Mouse (Mus musculus) MEL-GATA-1-ER (cell line): ENCODE results near the gene Edaradd.
"Not testable (repeated sequence)": the region's sequence is repeated elsewhere in the genome, so short reads cannot be mapped to it uniquely, and the experiment has no call there.

Experiments
- DNase-seq: peaks from one replicate; pipeline ENCODE4 v3.0.0-alpha.2; 2012; ENCODE audit warnings: low read depth; ENCODE audit errors: extremely low read depth

Gene Edaradd

DNA sequence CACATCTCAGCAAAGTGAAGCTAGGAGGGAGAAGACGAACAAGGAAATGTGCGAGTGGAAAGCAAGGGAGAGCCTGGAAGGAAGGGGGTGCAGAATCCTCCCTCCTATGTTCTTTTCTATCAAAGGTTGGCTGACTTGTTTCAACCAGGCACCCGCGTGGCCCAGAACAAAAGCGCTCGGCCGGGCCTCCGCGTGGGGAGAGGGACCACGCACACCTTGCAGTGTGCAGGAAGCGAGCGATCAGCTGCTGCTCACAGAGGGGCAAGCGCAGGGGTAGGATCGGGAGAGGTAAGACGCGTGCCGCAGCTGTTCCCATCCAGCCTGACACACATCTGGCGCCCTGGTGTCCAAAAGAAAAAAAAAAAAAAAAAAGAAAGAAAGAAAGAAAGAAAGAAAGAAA is 867 bp downstream of the Edaradd start:
- no peak for DNase-seq

DNA sequence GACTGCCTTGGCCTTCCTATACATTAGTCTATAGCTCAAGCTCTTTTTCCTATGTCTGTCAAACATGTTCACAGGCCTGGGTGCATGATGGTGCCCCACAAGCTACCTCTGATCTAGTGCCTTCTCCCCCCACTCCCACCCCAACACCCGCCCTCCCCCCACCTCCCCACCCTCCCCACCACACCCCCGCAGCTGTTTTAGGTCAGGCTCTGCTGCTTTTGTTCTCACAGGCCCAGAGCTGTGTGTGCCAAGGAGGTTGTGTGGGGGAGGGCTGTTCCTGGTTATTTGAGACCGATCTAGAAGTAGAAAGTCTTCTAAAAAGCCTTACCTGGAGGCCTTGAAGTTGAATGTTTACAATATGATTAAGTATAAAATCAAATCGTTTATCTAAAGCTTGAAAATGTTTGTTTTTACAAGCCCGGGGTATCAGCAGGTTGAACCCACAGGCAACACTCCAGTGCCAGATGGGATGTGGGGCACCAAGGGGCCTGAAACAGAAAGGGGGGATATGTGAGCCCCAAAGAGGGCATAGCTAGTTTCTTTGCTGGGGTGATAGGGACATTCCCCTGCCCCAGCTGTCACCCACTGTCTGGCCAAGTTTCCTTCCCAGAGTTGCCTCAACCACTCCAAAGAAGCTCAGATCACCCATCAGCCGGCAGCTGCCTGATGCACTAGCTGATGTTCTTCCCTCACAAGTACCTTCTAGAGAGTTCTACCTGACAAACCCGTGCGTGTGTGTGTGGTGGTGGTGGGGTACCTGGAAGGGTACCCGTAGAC is 8.9 kb downstream of the Edaradd start:
- no peak for DNase-seq

DNA sequence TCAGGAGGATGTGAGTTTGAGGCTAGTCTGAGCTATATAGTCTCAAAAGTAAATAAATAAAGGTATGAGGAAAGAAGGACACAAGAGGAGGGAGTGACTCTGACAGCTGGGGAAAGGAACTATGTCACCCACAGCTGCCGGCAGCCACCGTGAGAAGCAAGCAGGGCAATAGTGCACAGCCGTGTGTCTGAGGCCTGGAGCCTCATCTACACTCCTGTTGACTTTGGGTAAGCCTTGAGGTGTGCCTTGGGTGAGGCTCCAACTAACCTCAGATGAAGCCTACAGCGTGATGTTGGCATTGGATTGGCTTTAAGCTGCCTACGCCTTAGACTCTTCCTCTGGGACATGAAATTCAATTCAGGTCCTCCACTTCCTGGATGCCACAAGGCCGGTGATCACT is 10.2 kb downstream of the Edaradd start:
- no peak for DNase-seq

DNA sequence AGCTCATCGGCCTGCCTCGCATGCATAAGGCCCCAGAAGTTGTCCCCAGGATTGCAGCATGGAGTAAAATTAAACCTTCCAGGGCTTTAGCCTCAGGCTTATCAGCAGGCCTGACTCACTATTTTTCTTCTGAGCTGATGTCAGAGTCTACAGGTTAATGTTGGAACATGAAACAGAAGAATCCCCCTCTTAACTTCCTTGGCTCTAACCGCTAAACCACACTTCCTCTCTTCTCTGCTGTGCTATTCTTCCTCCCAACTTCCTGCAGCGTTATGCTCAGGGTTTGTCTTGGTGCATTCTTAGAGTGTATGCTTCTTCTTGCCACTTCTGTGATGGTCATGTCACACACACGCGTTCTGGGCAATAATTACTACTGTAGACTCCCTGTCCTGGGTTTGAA is 12.8 kb downstream of the Edaradd start:
- no peak for DNase-seq

DNA sequence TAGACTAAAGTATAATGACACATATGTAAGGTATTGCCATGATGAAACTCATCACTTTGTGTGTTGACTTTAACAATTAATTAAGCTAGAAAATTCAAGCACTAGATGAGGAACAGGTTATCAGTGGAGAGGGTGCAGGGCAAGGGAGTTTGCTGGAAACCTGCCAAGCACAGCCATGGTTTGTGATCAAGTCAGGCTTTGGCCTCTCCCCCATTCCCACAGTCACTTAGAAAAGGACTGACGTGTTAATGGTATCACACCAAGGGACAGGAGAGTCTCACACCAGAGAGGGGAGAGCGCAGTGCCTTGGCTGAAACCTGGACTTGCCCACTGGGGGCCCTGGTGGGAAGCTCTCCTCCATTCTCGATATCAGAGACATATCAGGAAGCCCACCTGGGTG is 14.9 kb downstream of the Edaradd start:
- DNase-seq: peak; percentile 23

DNA sequence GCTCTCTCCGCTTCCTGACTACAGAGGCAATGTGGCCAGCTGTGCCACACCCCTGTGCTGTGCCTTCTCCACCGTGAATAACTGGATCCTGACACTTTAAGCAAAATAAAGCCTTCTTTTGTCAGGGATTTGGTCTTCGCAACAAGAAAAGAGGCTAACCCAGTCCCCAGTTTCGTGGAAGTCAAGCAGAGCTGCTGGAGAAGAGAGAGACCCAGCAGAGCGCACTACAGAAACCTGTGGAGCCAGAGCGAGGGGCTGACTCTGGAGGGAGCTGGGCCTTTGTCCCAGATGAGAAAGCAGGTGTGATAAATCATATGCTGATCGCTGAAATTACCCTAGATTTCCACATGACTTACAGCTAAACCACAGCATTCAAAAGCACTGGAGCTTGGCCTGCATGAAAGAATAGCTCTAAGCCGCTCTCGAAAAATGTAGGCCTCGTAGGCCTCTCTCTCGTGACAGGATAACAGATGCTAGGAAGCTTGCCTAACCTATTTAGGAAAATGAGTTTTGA is 16.9 kb downstream of the Edaradd start:
- DNase-seq: no peak

DNA sequence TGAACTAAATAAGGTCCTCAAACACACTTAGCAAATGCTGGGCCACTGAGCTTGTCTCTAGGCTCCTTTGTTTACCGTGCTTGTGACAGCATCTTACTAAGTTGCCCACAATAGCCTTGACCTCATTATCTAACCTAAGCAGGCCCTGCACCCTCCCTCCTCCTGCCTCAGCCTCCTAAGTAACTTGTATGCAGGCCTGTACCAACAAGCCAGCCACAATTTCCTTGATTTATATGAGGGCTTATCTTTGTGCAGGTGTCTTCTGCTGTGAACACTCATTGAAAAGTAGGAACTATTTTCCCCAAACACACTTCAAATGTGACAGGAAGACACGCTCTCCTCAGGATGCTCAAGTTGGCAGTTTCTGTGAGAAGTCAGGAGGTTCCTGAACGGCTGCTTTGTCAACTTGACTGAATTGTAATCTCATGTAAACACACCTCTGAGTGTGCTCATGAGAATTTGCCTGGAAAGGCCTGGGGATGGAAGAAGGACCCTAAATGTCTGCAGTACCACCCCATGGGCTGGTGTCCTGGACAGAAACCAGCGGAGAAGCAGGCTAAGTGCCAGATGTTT is 17.5 kb downstream of the Edaradd start:
- peak; percentile 76 for DNase-seq

DNA sequence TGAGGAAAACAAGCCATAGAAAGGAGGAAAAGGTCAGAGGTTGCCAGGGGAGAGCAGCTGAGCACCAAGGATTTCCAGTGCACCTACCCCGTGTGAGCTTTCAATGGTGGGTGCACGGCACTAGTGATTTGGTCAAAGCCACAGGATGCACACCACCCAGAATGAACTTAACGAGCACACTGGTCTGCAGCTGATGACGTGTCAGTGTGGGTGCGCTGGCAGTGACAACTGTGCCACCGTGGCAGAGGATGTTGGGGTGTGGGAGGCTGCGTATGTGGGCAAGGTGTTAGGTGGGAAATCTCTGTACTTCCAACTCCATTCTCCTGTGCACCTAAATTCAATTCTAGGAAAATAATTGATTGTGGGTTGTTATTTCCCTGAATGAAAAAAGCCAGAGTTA is 21.1 kb downstream of the Edaradd start:
- no peak for DNase-seq

DNA sequence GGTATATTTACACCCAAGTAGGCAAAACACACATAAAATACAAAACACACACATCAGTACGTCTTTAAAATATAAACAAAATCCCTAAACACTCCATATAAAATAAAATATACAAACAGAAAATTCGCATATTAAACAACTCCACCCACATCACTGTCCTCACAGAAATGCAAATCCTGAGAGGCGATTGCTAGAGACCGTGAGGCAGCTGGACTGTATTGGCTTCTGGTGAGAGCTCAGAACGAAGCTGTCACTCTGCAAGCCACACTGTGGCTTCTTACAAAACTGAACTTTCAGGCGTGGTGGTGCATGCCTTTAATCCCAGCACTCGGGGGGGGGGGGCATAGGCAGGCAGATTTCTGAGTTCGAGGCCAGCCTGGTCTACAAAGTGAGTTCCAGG is 22.4 kb downstream of the Edaradd start:
- DNase-seq: no peak

DNA sequence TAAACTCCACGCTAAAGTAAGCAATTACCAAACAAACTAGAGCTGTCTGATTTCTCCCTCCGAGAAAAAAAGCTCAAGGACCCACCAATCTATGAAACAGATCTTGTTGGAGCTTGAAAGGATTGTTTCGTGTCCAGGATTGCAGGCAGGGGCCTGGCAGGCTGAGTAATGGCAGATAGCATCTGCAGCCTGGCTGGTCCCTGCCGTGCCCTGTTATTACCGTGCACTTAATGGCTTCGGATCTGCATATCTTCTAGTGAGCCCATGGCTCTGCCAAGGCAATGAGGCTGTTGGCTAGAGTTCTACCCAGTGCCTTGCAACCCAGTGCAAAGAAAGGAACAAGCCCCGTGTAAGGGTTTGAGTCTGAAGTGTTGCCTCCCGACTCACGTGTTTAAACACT is 25.5 kb downstream of the Edaradd start:
- no peak for DNase-seq

DNA sequence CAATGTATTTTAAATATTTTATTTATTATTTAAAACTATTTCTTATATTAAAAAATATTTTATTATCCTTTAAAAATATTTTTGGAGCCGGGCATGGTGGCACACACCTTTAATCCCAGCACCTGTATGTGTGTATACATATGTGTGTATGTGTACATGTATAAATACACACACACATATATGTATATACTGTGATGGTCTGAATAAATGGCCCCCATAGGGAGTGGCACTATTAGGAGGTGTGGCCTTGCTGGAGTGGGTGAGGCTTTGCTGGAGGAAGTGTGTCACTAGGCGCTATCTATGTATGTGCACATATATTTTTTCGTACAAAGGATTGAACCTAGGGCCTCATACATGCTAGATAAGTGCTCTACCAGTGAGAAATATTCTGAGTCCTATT is 27.7 kb downstream of the Edaradd start:
- DNase-seq: no peak

DNA sequence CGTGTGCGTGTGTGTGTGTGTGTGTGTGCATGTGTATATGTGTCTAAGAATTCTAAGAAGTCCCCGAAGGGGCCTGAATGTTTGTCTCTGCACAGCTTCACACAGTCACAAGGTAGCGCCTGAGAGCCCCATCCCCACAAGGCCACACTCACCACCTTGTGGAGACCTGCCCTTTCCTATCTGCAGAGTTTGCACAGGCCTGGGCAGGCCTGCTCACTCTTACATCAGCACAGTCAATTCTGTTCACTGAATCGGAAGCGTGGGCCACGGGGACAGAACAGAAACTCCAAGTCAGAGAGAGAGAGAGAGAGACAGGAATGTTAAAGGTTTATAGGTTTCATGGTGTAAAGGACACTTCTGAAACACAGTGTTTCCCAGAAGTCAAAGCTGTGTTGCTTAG is 34.6 kb downstream of the Edaradd start:
- DNase-seq: no peak

DNA sequence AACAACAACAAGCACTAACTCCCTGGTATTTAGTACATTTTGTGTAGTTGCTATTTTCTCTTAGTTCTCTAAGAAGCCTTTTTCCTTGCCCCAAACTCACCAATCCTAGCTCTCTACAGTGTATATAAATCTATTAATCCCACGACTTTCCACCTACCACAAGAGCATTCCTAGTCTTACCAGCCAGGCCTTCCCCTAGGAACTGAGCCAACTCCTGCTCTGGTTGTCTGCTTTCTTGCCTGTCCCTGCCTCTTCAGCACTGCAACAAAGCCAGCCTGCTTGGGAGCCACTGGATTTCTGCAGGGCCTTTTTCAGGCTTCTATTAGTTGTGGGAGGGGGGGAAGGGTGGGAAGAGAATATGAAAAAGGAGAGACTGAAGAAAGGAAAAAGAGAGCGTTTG is 35.0 kb downstream of the Edaradd start:
- no peak for DNase-seq

DNA sequence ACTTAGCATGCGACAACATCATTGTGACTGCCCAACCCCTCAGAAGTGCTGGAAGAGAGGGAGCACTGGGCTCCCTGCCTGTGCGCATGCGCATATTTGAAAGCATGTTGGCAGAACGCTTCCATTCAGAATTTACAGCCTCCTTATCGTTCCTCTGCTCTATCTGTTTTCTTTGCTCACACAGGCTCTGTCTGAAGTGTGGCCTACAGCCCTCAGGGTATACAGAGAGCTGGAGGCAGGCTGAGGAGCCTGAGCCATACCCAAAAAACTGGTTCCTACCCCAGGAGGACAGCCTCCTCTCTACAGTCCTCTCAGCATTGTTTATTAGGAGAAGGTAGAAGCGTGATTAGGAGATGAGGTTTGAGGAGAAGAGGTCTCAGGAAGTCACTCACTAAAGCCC is 40.4 kb downstream of the Edaradd start:
- no peak for DNase-seq

DNA sequence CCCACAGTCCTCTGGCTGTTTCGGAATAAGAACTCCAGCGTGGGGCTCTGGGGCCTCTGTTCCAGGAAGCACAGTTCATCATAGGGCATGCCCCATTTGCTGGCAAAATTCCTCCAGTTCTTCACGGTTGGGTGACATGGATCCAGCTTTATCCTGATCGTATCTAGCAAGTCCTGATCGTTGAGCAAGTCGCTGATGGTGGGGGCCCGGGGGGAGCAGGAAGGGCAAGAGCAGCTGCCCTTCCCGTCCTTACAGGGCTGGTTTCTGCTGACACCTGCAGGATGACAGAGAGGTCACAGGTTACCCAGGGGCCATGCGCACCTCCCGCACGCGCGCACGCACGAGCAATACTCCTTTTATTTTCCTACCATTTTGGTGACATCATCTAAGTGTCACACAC is 41.9 kb downstream of the Edaradd start:
- DNase-seq: no peak

DNA sequence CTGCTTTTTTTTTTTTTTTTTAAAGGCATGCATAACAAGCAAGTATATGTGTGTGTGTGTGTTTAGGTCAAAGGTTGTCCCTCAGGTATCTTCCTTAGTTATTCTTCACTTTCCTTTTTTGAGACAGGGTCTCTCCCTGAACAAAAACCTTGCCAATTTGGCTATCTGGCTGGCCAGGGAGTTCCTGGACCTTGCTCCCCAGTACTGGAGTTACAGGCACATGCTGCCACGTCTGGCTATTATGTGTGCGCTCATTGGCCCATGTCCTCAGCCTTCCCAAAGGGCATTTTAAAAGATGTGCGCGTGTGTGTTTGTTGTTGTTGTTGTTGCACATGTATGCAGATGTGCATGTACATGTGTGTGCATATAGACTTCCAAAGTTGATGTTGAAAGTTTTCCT is 43.4 kb downstream of the Edaradd start:
- DNase-seq: no peak

DNA sequence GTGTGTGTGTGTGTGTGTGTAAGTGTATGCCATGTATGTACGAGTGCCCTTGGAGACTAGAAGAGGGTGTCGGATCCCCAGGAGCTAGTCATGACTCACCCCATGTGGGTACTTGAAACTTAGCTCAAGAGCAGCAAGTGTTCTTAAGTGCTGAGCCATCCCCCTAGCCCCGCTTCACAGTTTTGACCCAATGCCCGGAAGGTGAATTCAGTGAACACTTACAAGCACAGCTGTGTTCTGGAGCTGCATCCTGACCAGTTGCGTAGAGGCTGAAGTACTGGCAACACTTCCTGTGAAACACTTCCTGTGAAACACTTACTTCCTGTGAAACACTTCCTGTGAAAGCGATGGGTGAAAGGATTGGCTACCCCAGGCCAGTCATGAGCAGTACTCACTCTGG is 45.0 kb downstream of the Edaradd start:
- no peak for DNase-seq

DNA sequence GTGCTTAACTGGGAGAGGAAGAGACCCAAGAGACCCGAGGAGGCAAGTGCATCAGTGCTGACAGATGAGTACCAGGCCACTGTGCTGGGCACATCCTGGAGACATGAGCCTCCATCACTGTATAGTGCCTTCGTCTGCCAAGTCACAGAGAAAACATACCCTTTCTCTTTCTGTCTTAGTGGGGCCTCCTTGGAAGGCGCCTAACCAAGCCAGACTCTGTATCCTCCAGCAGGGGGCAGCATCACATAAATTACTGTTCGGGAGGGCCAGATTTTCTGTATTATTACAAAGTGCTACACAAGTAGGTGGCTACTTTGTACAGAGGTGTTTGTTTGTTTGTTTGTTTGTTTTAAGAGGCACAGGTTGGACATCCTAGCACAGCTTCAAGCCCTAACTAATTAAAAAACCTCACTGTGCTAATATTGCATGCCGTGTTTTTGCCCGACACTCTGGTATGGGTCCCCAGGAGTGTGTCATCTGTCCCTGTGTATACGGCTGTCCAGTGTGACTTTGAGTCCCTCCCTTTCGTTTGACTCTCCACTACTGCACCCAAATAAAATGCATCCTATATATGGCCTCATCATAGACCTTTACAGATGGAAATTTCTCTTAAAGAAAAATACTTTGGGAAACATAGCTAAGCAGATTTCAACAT is 46.4 kb downstream of the Edaradd start:
- DNase-seq: no peak

DNA sequence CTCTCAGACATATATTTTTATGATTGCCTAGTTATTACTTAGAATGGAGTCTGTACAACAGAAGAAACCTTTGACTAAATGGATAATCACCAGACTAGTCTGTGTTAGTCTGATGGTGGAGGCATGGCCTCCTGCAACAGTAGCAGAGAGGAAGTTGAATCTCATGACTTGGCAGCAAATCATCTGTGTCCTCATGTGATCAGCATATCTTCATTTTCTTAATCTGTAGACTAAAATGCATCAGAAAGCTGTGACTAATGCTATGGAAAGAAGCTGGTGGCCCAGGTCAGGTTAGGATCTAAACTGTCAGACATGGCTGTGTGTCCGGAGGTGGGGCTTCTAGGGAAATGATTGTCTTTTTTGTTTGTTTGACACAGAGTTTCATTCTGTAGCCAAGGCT is 51.8 kb downstream of the Edaradd start:
- peak; percentile 72 for DNase-seq

DNA sequence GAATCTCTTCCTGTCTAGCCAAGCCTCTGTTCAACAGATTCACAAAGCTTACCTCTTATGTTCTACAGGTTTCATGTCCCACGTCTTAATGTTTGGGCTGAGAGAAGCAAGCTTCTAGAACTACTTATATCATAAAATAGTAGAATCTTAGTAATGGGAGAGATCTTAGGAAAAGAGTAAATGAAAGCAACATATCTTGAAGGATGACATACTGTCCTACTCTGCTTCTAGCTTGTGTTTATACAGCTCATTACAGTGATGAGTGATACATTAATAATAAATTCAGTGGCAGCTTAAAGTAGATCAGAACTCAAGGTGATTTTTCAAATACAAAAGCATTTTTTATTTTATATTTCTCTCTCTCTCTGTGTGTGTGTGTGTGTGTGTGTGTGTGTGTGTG is 55.4 kb downstream of the Edaradd start, which contains the start of gene Lgals8:
Gene Lgals8, minus strand, starts transcription at position 101 of the 400 bp plus-strand sequence.
- DNase-seq: no peak

DNA sequence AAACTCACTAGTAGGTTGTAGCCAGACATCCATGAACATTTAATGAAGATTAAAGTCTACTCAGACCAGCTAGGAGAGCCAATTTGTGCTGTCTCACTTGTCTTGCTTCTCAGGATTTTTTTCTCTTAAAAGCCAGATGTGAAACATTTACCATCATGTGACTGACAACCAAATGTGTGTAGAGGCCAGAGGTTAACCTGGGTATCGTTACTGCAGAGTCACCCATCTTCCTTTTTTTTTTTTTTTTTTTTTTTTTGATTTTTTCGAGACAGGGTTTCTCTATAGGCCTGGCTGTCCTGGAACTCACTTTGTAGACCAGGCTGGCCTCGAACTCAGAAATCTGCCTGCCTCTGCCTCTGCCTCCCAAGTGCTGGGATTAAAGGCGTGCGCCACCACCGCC is 56.1 kb downstream of the Edaradd start:
- not testable (repeated sequence) for DNase-seq

DNA sequence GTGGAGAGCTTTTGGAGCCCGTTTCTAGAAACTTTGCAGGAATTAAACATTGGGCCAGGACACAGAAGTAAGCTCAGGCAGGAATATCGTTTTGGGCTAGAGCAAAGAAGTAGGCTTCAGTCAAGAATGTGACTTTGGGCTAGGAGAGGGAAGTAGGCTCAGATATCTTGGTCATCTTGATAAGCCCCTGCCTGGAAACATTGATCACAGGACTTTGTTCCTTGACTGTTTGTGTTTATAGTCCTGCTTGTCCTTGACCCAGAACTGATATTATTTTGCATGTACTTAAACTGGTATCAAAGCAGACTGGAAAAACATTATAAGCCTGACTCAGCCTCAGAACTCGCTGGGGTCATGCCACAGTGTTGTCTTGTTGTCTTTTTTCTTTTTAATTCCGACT is 57.6 kb downstream of the Edaradd start:
- DNase-seq: no peak

DNA sequence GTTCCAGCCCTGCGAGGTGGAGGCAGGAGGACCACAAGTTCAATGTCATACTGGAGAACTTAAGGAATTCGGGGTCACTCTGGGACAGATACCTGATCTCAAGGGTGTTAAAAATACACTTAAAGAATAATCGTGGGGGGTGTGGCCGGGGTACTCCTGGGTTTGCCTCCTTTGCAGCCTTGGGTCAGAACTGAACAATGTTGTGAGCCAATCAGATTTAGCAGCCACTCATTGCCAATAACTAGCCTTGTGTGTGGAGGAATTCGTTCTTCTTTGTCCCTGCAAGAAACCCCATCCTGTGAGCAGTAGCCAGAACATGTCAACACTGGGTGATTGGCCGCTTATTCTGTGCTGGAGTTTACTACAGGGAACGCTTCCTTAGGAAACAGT is 58.5 kb downstream of the Edaradd start:
- no peak for DNase-seq
